17 mouse cellular contexts compared by ENCODE assay signal in genomic region chr14:56514775-56515174, GRCm38 (mm10).
"Had no signal": no experiment of that assay in that cellular context is flagged by ENCODE, and none has a peak within 500 bp of the region (broad histone marks: within the 10 kb centered on the region; RNA-seq: fewer than 3 reads in every experiment).

No protein-coding gene starts in this region.

- H3K4me1 ChIP-seq: liver, embryonic 13.5 days; megakaryocyte, embryonic 14.5 days; midbrain, embryonic 10.5 days; midbrain, embryonic 13.5 days; neural tube, embryonic 13.5 days; stomach, embryonic 15.5 days had no signal

- ATAC-seq: midbrain, embryonic 13.5 days; midbrain, embryonic 16.5 days had no signal

- H3K36me3 ChIP-seq: liver, embryonic 13.5 days; midbrain, embryonic 10.5 days; midbrain, embryonic 13.5 days; neural tube, embryonic 13.5 days; stomach, embryonic 15.5 days had no signal

- H3K9ac ChIP-seq: liver, embryonic 13.5 days; midbrain, embryonic 13.5 days; neural tube, embryonic 13.5 days; stomach, embryonic 15.5 days had no signal

- H3K4me2 ChIP-seq: liver, embryonic 13.5 days; midbrain, embryonic 13.5 days; neural tube, embryonic 13.5 days; stomach, embryonic 15.5 days had no signal

- H3K27ac ChIP-seq: kidney, postnatal 0 days; layer of hippocampus, adult 2 months; liver, embryonic 13.5 days; midbrain, embryonic 10.5 days; midbrain, embryonic 13.5 days; neural tube, embryonic 13.5 days; stomach, embryonic 15.5 days had no signal

- H3K4me3 ChIP-seq: layer of hippocampus, adult 2 months; liver, embryonic 13.5 days; megakaryocyte, embryonic 14.5 days; midbrain, embryonic 10.5 days; midbrain, embryonic 13.5 days; myocyte; neural tube, embryonic 13.5 days; stomach, embryonic 15.5 days had no signal

- DNase-seq: kidney, adult 8-10 months; kidney, postnatal 25 days; layer of hippocampus, adult 9-11 months; liver, embryonic 13.5 days; lung, adult 2 months; lung, postnatal 14 days; lung, postnatal 4 days; thymus, postnatal 25 days had no signal

- H3K27me3 ChIP-seq: liver, embryonic 13.5 days; midbrain, embryonic 13.5 days; neural tube, embryonic 13.5 days; stomach, embryonic 15.5 days had no signal

- H3K9me3 ChIP-seq: liver, embryonic 13.5 days; megakaryocyte, embryonic 14.5 days; midbrain, embryonic 10.5 days; midbrain, embryonic 13.5 days; neural tube, embryonic 13.5 days; stomach, embryonic 15.5 days had no signal
